Mouse (Mus musculus) heart, postnatal 0 days (tissue): Measurements from ENCODE around the gene Sardh. TPM values are rescaled to one million over a fixed set of nuclear protein-coding genes. Genes with fewer than 3 reads are reported as not detected.

ENCODE experiments used
- ATAC-seq: fragments of 200-750 bp; cut with Nextera tagmentation; 2 replicates; pipeline ENCODE4 v1.8.0; 2017; ENCODE audit warnings: low read depth, moderate number of reproducible peaks, moderate library complexity; ENCODE audit not compliant: insufficient read depth
- DNase-seq: peaks from one replicate; pipeline ENCODE4 v3.0.0-alpha.2; 2016; ENCODE audit warnings: low spot score
- H3K27ac ChIP-seq: fragments of 300-500 bp; sonication (generic); 2 replicates; pipeline ENCODE4 v1.5.1; 2014; ENCODE audit warnings: low read depth, mild to moderate bottlenecking
- H3K27me3 ChIP-seq: fragments of 300-500 bp; sonication (generic); 2 replicates; pipeline ENCODE4 v1.6.1; 2014; ENCODE audit warnings: low read length, mixed read lengths; ENCODE audit not compliant: control insufficient read depth, insufficient read depth
- H3K36me3 ChIP-seq: fragments of 300-500 bp; sonication (generic); replicated peaks from 2 replicates; pipeline ENCODE4 v1.6.1; 2014; ENCODE audit warnings: low read length, mixed read lengths; ENCODE audit not compliant: control insufficient read depth, insufficient read depth
- H3K4me1 ChIP-seq: fragments of 300-500 bp; sonication (generic); 2 replicates; pipeline ENCODE4 v1.6.1; 2014; ENCODE audit warnings: antibody characterized with exemption; ENCODE audit not compliant: control insufficient read depth, insufficient read depth
- H3K4me2 ChIP-seq: fragments of 300-500 bp; sonication (generic); 2 replicates; pipeline ENCODE4 v1.6.1; 2014; ENCODE audit warnings: low read depth, mild to moderate bottlenecking, low read length, moderate library complexity
- H3K4me3 ChIP-seq: fragments of 300-500 bp; sonication (generic); 2 replicates; pipeline ENCODE4 v1.5.1; 2014; ENCODE audit warnings: low read depth, low read length
- H3K9ac ChIP-seq: fragments of 300-500 bp; sonication (generic); replicated peaks from 2 replicates; pipeline ENCODE4 v1.6.1; 2014; ENCODE audit warnings: low read depth, low read length, mixed read lengths
- H3K9me3 ChIP-seq: fragments of 300-500 bp; sonication (generic); replicated peaks from 2 replicates; pipeline ENCODE4 v1.6.1; 2016; ENCODE audit warnings: low read length; ENCODE audit not compliant: control insufficient read depth
- CTCF ChIP-seq: IDR thresholded peaks from 2 replicates; pipeline ENCODE4 v1.5.1; 2016; ENCODE audit warnings: antibody characterized with exemption, control low read depth, low read depth
- EP300 ChIP-seq: IDR thresholded peaks from 2 replicates; pipeline ENCODE4 v1.6.1; 2016; ENCODE audit warnings: antibody characterized with exemption, low read depth
- WGBS: fragments of 180-500 bp; shearing (Covaris S2); extraction: QIAGEN DNeasy Blood & Tissue Kit; methylation state at CpG from one replicate; pipeline ENCODE4 v1.1.7; 2014; 5-methylcytosine and 5-hydroxymethylcytosine counted together
- polyA plus RNA-seq: library from polyadenylated mRNA; unstranded; fragments of >200 nt; fragmentation: Nextera tagmentation; extraction: Ambion mirVana; gene quantifications from 2 replicates; pipeline ENCODE4 v1.2.1, GENCODE M21; 2015
- total RNA-seq: library from RNA; depleted of rRNA; stranded (reverse); fragments of >200 nt; gene quantifications from 2 replicates; pipeline ENCODE4 v1.2.3, GENCODE M21; 2014; ENCODE audit warnings: low replicate concordance

Gene Sardh
- total and polyA plus RNA-seq, 2 experiments from 2014 or later, result 20.7 to 31.6 TPM

DNA sequence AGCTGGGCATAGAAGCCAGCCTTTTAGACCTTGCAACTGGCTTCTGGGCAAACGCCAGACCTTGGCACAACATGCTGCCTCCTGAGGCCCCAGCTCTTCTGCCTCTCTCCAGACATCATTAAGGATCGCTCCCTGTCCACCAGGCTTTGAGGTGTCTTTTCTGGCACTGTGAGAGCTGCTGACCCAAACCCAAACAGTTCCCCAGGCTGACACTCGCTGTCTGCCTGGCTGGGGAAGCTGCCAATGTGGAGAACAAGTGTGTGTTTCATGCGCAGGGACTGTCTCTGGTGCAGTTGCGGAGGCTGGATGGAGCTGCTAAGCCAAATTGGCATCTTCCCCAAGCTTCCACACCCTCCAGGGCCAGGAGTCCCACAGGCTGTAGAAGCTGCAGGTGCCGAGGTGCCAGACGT, 25.1 kb downstream of the Sardh start:
- Histone ChIP-seq H3K4me2 (no peak overlapping the region), H3K9me3 (no peaks in the 10 kb centered on the region), H3K9ac (no peak overlapping the region), H3K27ac (no peak overlapping the region), H3K27me3 (no peaks in the 10 kb centered on the region), H3K4me3 (no peak overlapping the region), H3K36me3 (peaks cover 5% of the 10 kb centered on the region; the same call in 1 of the 2 replicates), H3K4me1 (peaks cover 12% of the 10 kb centered on the region)
- TF ChIP-seq CTCF (no peak), EP300 (no peak)
- DNase-seq, result no peak
- 75% methylated on average over 7 of the region's 7 CpGs for WGBS
- ATAC-seq, result no peak

DNA sequence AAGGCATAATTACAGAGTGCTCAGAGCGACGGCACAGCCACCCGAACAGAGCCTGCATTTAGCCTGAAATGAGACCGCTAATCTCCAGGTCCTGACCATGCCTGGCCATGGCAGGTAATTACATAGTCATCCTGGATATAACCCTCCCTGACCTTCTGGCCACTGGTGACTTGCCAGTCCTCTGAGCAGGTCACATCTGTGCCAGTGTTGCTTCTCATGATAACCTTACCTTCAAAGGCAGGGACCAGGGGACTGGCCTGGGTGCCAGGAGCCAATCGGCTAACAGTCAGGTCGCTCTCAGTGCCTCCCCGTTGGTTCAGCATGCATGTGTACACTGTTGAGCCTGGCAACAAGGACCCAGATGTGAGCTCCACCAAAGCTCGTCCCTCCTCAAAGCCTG, 29.6 kb downstream of the Sardh start:
- Histone ChIP-seq H3K36me3 (no peaks in the 10 kb centered on the region), H3K4me2 (no peak overlapping the region), H3K4me3 (no peak overlapping the region), H3K27me3 (no peaks in the 10 kb centered on the region), H3K27ac (peak overlapping the region; percentile 43), H3K9ac (no peak overlapping the region), H3K4me1 (peaks cover 24% of the 10 kb centered on the region), H3K9me3 (no peaks in the 10 kb centered on the region)
- DNase-seq (no peak), ATAC-seq (no peak; the same call in none of the 2 replicates)
- no peak for TF ChIP-seq CTCF
- WGBS, result 82% methylated on average over 8 of the region's 8 CpGs

DNA sequence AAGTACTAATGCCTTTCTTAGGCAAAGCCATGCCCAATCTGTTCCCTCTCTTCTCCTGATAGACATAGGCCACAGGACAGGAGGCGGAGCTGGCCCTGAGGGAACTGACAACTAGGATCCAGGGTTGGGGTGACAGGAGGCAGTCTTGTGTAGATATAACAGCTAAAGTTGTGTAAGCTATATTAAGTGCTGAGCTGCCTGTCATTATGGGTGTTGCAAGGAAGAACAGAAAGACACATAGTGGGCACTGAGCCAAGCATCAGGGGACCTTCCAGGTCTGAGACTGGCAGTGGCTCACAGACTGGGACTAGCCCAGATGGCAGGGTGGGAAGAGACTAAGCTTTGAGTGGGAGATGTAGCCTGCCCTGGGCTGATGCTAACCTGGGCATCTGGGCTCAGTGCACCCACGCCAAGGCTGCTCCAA, 30.0 kb downstream of the Sardh start:
- Histone ChIP-seq H3K9ac (no peak overlapping the region), H3K4me1 (peaks cover 29% of the 10 kb centered on the region), H3K36me3 (no peaks in the 10 kb centered on the region), H3K4me3 (no peak overlapping the region), H3K27me3 (no peaks in the 10 kb centered on the region), H3K9me3 (no peaks in the 10 kb centered on the region), H3K27ac (peak overlapping the region; percentile 43), H3K4me2 (no peak overlapping the region)
- TF ChIP-seq EP300 (no peak), CTCF (no peak)
- WGBS, result 52% methylated on average over 2 of the region's 2 CpGs
- ATAC-seq (peak; percentile 87), DNase-seq (peak; percentile 76)

DNA sequence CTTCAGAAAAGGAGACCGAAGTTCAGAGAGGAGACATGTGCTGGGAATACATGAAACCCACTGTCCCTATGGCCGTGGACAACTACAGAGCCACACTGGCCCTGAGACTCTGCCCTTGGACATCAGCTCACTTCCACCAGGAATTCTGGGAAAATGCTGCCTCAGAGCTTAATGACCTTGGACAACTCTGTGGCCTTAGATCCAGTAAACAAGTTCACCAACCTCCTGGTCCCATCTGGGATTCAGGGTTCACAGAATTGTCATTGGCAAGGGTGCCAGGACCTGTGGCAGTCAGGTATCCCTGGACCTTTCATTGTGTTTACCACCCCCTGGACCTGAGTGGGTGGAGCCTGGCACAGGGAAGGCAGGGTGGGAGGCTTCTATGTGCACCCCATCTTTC, 32.6 kb downstream of the Sardh start:
- DNase-seq (no peak), ATAC-seq (no peak)
- 68% methylated on average over 2 of the region's 2 CpGs for WGBS
- H3K36me3 ChIP-seq, result no peaks in the 10 kb centered on the region
- no peaks in the 10 kb centered on the region for H3K27me3 ChIP-seq
- H3K9ac ChIP-seq, result no peak overlapping the region
- H3K9me3 ChIP-seq, result no peaks in the 10 kb centered on the region
- peaks cover 55% of the 10 kb centered on the region for H3K4me1 ChIP-seq
- TF ChIP-seq CTCF (no peak), EP300 (no peak)
- no peak overlapping the region for H3K4me2 ChIP-seq
- no peak overlapping the region for H3K4me3 ChIP-seq
- H3K27ac ChIP-seq, result no peak overlapping the region

GRCm38 (mm10) chr2:27211966-27212893, 35.9 kb downstream of the Sardh start:
- no peak for DNase-seq
- Histone ChIP-seq H3K4me3 (no peak overlapping the region), H3K9ac (no peak overlapping the region), H3K9me3 (no peaks in the 10 kb centered on the region), H3K27ac (peak overlapping the region; percentile 61), H3K4me2 (no peak overlapping the region), H3K27me3 (no peaks in the 10 kb centered on the region), H3K4me1 (peaks cover 60% of the 10 kb centered on the region), H3K36me3 (no peaks in the 10 kb centered on the region)
- no peak for ATAC-seq
- TF ChIP-seq EP300, result no peak
- no peak for TF ChIP-seq CTCF
- WGBS, result 56% methylated on average over 8 of the region's 8 CpGs

- Histone ChIP-seq H3K27ac (peak overlapping the region; percentile 81), H3K36me3 (no peaks in the 10 kb centered on the region), H3K9ac (no peak overlapping the region), H3K27me3 (no peaks in the 10 kb centered on the region), H3K9me3 (no peaks in the 10 kb centered on the region), H3K4me1 (peaks cover 71% of the 10 kb centered on the region), H3K4me3 (no peak overlapping the region), H3K4me2 (no peak overlapping the region)
- DNase-seq (no peak), ATAC-seq (no peak)
- WGBS, result 69% methylated on average over 11 of the region's 12 CpGs
- no peak for TF ChIP-seq EP300
- no peak for TF ChIP-seq CTCF
Measured at GRCm38 (mm10) chr2:27210676-27211210, 37.4 kb downstream of the Sardh start.
